Mouse (Mus musculus) layer of hippocampus, adult 18-20 months (tissue): Measurements from ENCODE around the gene Phf13. TPM values are rescaled to one million over a fixed set of nuclear protein-coding genes. Genes with fewer than 3 reads are reported as not detected.

Source experiments
- DNase-seq, 2 experiments: peaks; one replicate each; pipeline ENCODE4 v3.0.0; 2022; ENCODE audit warnings: low spot score in 2 of 2
- total RNA-seq, 2 experiments: library from RNA; stranded (reverse); gene quantifications; 2 replicates each; pipeline ENCODE4 v1.2.3; 2021

The Phf13 gene
- total RNA-seq, 2 experiments from 2014 or later = 12.6 to 12.8 TPM

DNA sequence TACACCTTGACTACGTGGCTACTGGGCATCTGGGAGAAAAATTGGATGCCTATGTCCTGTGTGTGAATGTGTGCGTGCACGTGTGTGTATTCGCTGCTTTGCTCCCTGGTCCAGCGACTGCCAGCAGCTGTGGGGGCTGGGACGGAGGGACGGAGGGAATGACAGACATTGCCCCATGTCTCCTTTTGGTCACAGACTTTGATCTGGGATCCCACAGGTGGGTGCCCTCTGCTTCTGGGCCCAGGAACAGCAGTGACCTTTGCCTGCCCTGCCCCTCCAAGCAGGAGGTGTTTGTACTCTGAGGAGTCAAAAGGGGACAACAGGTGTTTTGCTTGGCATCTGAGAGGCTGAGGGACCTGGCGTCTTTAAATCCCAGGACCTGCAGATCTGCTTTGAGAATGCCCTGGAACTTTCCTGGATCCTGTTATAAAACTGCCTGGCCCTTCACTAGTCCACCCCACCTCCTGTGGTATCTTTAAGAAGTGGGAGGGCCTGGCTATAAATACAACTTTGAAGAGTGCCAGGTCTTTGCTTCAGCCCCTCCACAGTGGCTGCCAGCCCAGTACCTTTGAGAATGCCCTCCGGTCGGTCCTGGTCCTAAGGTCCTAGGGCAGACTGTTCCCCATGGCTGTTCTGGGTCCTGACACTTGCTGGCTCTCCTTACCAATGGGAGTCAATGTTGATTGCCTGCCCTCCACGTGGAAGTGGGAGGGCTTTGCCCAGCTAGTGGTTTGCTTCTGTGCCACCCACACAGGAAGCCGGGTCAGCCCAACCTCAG is 17.2 kb upstream of the Phf13 start:
- DNase-seq = no peak

DNA sequence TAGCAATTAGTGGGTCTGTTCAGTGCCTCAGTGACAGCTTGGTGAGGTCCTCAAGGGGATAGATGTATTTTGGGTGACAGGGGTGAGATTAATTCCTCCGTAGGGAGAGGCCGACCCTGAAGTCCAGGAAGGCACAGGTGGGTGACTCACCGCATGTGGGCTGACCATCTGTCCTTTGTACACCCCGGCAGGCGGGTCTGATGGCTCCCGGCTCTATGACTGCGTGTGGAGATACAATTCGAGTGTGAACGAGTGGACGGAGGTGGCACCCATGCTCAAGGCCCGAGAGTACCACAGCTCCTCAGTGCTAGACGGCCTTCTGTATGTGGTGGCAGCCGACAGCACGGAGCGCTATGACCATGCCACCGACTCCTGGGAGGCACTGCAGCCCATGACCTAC is 16.1 kb upstream of the Phf13 start:
- peak in 1 of 2 experiments; percentile 3 for DNase-seq

DNA sequence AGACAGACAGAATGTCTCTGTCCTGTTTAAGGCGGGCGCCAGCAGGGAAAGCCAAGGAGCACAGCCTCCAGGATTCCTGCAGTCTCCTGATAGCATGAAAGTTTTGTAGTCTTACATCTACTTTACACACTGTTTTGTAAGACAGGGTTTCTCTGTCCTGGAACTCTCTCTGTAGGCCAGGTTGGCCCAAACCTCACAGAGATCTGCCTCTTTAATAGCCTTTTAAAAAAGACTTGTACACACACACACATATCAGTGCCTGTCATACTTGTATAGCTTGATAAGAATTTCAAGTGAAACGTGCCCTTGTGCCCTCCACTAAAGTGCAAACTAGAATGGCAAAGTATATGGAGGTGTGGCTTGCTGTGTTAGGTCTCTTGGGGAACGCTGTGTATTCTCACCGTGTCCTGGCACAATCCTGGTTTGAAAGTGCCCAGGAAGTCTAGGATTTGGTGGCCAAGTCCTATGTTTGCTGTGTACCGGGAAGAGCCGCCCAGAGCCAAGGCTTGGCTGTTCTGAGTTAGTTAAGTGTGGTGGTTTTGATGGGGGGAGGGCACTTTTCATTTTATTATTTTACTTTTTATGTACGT is 15.2 kb upstream of the Phf13 start:
- DNase-seq = no peak

DNA sequence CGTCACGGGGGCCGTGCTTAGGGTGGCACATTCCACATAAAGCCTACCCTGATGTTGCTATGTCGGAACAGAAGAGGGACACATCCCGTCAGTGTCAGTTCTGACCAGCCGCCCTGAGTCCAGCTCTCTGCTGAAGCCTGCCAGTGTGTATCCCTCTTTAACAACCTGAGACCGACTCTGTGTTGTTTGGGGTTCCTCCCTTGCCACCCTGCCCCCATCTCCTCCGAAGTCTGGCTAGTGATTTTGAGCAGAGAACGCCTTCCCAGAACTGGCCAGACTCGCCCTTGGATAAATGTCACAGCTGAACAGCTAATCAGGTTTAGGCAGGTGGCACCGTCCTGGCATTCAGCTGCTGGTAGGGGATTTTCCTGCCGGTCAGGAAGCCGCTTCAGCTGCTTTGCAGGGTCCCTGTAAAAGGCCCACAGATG is 14.7 kb upstream of the Phf13 start:
- peak in 1 of 2 experiments; percentile 21 for DNase-seq

DNA sequence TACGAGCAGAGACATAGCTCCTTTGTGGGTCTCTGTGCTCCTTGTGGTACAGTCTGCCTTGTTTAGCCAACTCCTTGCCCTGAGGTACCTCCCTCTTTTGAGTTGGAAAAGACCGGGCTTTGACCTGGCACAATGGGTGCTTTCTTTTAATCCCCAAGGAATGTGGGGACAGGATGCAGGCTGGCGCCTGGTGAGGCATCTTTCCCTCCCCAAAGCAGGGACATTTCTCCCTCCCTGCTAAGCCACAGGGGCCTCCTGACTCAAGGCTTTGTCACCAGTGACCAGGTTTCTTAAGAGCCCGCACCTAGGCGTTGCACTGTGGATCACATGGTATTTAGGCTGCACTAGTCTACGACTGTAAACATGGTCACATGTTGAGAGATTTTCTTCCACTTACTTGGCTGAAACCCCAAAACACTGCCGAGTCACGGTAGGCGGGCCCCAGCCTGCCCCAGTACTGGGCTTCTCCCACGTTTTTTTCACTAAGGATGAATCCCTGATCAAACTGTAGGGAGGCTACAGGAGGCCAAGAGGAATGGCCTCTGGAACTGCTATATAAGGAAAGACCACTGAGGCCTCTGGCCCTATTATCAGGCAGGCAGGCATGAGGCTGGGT is 14.1 kb upstream of the Phf13 start:
- DNase-seq = peak in 1 of 2 experiments; percentile 41

DNA sequence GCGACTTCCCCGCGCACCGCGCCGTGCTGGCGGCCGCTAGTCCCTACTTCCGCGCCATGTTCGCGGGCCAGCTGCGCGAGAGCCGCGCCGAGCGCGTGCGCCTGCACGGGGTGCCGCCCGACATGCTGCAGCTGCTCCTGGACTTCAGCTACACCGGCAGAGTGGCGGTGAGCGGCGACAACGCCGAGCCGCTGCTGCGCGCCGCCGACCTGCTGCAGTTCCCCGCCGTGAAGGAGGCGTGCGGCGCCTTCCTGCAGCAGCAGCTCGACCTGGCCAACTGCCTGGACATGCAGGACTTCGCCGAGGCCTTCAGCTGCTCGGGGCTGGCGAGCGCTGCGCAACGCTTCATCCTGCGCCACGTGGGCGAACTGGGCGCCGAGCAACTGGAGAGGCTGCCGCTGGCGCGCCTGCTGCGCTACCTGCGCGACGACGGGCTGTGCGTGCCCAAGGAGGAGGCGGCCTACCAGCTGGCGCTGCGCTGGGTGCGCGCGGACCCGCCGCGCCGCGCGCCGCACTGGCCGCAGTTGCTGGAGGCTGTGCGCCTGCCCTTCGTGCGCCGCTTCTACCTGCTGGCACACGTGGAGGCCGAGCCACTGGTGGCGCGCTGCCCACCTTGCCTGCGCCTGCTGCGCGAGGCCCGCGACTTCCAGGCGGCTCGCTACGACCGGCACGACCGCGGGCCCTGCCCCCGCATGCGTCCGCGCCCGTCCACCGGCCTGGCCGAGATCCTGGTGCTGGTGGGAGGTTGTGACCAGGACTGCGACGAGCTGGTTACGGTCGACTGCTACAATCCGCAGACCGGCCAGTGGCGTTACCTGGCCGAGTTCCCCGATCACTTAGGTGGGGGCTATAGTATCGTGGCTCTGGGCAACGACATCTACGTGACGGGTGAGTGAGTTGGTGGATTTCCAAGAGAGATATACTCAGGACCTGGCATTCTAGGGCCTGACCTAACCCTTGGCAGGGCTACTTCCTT is 13.3 kb upstream of the Phf13 start:
- DNase-seq = peak; percentile 69 to 75

DNA sequence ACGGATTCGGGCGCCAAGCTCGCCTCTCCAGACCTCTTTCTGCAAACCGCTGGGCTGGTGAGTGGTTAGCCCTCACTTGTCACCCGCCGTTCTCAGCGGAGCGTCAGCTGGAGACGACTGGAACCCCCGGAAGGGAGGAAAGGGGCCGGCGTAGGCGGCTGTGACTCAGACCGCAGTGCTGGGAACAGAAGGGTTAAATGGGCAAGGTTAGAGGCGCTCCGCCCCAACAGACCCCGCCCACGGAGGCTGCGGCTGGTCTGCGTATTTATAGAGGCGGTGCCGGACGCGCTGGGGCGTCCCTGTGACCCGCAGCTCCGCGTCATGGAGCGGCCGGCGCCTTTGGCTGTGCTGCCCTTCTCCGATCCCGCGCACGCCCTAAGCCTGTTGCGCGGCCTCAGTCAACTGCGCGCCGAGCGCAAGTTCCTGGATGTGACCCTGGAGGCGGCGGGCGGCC is 12.6 kb upstream of the Phf13 start, which contains the start of gene Klhl21:
Gene Klhl21, plus strand, starts transcription at position 182 of the 454 bp plus-strand sequence.
- DNase-seq = peak; percentile 91 to 95

DNA sequence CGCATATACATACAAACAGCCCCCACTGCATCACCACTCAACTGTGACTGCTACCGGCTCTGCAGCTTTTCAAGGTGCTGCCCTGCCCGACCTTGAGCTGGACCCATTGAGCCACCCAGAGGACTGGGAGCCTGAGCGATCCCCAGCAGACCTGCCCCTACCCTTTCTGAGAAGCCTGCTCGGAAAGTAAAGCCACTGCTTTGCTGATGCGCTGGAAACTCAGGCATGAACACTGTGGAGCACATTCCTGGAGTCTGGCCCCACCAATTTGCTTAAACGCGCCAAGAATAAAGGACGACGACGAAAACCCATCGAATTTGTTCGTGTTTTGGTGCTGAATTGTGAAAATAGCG is 12.1 kb upstream of the Phf13 start:
- no peak for DNase-seq

DNA sequence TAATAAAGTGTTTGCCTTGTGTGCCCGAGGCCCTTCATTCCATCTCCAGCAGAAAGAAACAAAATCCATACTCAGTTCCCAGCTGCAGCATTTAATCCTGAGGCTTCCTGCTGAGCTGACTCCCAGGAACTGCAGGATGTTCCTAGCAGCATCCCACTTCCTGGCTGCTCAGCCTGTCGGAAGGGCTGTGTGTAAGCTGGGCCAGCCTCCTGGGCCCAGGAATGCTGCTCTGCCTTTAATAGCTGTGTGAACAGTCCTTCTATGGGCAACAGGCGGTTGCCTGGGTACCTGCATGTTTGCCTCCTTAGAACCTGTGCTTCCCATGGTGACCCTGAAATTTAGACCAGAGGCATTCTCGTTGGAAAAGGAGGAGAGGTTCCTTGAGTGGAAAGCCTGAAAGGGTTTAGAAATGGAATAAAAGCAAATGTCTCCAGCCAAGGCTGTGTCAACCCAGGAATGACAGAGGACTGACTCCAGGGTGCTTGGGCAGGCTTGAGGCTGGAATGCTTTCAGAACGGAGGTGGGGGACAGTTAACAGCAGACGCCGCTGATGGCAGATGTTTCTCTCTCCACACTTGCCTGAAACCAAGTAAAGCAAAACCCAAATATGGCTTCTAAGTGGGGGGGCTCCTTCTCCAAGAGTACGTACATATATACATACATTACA is 11.6 kb upstream of the Phf13 start:
- no peak for DNase-seq

DNA sequence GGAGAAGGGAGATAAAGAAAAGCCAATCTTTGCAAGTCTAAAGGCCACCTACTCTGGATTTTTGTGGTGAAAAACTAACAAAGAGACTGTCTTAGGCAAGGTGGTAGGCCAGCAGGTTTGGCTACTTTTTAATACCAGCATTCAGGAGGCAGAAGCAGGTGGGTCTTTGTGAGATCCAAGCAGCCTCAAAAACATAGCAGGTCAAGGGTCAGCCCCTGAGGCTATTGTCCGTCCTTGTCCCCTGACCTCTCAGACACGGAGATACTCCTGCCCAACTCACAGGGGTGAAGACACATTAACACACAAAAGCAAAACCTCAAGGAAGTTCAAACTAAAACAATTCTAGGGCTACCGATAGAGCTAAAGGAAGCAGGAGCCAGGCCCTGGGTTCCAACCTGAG is 10.8 kb upstream of the Phf13 start:
- no peak for DNase-seq

DNA sequence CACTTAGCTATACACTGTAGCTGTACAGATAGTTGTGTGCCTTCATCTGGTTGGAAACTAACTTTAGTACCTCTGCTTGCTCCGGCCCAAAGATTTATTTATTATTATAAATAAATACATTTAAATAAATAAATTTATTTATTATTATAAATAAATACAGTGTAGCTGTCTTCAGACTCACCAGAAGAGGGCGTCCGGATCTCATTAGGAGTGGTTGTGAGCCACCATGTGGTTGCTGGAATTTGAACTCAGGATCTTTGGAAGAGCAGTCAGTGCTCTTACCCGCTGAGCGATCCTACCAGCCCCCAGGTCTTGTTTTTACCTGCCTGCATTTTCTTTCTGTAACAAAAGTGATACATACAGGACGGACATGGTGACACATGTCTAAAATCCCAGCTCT is 10.1 kb upstream of the Phf13 start:
- DNase-seq = no peak

DNA sequence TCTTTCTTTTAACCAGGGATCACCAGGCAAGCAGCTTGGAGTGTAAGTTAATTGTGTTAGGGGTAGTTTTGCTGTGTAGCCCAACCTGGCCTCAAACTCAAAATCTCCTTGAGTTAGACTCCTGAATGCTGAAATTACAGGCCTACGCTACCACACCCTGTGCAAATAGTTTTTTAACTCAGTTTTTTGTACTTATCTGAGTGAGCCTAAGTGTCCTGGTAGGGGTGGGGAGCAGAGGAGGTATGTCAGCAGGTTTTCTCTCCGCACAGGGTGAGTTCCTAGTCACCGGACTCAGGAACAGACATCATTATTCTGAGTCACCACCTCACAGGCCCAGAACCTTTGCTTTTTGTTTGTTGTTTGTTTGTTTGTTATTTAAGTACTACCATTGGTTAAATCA is 6.0 kb upstream of the Phf13 start:
- no peak for DNase-seq

DNA sequence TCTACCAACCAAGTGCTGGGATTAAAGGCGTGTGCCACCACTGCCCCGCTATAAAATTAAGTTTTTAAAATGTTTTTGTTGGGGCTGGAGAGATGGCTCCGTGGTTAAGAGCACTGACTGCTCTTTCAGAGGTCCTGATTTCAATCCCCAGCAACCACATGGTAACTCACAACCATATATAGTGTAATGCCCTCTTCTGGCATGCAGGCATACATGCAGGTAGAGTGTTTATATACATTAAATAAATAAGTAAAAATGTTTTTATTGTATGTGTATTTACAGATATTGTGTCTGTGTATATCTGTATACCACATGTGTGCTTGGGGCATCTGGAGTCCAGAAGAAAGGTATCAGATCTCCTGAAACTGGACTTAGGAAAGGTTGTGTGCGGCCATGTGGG is 5.3 kb upstream of the Phf13 start:
- no peak for DNase-seq

DNA sequence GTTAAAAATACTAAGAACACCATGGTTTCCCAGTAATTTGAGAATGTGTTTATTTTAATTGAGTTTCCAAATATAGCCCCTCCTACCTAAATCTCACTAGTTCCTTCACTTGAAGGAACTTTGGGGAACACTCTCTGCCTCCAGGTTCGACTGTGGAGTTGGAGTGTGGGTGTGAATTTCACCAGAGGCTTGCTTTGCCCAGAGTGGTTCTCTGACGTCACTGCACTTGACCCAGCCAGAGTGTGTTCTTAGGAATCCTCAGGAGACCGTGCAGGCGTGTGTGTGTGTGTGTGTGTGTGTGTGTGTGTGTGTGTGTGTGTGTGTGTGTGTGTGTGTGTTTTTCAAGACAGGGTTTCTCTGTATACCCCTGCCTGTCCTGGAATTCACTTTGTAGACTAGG is 4.8 kb upstream of the Phf13 start:
- DNase-seq = no peak

DNA sequence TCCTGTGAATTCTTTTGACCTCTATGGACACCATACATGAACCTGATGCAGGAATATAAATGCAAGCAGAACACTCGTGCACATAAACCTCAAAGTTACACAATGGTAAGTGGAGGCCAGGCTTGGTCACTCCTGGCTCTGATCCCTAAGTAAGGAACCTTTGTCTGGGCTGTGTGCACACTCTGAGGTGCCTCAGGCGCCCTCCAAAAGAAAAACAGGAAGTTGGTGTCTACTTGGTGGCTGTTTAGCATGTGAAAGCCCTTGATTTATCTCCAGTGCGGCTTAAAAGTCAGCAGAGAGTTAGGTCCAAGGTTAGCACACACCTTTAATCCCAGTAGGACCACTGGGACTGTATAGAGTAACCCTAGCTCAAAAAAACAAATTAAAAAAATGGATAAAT is 3.4 kb upstream of the Phf13 start:
- no peak for DNase-seq

DNA sequence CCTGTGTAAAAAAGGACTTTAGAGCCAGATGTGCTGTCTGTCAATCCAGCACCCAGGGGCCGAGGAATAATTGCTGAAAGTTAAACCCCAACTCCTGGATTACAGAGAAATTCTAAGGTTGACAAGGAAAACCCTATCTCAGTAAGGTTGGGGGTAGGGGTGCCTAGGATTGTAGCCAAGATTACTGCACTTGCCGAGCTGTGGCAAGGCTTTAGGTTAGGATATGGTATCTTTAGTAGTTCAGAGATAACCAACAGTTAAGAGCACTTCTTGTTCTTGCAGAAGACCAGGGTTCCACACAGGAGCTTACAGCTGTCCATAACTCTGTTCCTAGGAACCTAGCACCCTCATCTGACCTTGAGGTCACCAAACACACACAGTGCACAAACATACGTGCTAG is 1.6 kb upstream of the Phf13 start:
- no peak for DNase-seq

DNA sequence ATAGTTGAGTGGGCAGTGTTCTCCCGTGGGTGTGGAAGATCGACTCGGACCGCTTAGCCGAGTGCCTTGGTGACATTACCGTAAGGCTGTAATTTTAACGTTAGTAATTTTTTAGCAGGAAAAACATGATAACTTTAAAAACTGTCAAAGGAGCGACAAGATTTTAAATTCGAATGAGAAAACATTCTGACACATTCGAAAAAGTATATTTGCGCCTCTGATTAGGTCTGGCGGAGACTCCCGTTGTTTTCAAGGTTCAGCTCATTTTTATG is 829 bp upstream of the Phf13 start:
- no peak for DNase-seq

DNA sequence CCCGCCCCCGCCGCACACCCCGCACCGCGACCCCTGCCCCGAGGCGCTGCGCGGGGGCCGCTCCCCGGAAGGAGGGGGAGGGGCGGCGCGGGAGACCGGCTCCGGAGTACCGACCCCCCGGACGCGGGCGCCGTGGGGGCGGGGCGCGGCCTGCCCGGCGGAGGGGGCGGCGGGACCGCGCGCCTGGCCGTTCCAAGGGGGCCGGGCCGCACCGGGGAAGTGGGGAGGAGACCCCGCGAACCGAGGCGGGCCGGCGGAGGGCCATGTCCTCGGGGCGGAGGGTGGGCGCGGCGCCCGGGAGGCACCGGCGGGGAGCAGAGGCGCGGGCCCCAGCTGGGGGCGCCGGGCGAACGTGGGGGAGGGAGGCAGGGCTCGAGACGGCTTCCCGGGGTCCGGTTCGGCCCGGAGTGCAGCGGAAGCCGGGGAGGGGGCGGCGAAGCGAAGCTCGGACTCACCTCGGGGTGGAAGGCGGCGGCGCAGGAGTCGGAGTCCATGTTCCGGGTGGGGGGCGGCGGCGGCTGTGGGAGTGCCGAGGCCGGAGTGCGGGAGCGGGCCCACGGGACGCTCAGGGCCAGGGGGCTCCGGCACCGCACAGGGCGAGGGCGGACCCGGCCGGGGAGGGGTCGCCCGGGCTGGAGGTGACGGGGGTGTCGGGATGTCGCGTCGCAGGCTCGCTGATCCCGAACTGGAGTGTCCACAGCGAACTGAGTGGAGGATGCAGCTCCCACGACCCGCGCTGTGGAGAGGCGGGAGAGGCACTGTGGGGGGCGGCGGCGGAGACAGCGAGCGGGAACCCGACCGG is 486 bp downstream of the Phf13 start:
- no peak for DNase-seq

DNA sequence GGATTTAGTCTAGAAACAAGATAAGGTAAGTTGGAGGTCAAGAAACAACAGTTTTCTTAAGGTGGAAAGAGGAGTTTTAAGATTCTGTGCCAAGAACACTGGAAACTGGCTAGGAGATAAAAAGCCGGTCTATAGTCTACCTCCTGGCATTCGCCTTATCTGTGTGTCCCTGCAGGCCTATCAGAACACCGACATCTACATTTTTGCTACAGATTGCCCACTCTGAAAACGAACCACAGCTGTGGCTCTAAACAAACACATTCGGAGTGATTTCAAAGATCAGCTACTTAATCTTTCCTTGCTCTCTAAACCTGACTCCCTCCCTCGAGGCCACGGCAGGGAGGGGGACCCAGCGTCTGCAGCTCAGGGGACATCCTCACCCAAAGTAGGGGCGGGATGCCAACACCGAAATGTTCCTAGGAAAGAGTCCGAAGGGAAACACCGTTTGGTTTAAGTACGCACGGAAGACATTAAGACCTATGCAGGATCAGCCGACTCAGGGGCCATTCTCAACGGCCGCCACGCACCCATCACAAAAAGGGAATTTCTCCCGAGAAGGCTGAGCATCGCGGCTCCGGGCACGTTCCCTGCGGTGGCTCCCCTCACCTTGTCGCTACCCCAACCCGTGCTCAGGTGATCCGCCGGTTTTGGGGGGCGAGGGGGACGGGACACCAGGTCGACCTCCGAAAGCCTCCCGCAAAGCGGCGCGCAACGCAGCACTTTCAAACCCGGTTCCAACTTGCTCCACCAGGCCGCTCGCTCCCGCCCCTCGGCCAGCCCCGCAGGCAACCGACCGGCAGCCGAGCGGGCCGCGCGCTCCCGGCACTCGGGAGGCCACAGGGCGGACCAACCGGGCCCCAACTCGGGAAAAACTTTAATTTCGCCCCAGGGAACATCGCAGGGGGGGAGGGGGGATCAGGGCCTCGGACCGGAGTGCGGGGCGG is 1.6 kb downstream of the Phf13 start:
- DNase-seq = no peak
